Mouse (Mus musculus): Measurements from ENCODE around the gene Tmem91.

Gene Tmem91

DNA sequence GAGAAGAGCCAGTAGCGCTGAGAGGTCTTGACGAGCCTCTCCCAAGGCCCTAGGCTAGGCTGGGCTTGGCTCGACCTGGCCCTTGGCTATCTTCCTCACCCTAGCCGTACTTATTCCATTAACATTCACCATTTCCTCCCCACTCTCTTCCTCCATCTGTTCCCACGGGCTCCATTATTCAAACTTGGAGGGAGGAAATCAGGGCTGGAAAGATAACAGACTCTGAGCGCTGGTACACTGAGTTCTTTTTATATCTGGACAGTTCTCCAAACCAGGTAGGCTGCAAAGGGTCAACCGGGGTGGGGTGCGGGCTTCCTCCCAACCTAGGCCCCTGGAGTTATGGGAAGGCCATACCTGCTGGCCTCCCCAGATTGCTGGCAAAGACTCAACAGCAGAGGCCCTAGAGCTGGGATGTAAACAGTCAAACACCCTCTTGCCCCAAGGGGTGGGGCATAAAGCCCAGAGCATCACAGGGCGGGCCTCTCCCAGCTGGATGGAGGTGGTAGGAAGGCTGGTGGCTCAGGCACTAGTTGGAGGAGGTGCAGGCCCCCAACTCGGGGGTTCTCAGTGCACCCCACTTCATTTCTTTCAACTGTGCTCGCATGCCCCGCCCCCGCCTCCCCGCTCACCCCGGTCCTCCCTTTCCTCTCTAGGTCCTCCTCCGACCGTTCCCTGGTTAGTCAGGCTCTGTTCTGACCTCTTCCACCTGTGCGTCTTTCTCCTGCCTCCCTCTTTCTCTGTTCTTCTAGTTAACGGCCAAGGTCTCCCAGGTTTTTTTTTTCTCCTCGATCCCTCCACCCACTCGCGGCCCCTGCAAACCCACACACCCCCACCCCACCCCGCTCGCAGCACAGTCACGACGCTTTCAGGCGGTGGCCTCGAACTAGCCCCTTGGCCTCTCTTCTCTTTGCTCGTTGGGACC is 48.2 kb downstream of the Tmem91 start, which contains the start of gene B3gnt8:
Gene B3gnt8, plus strand, starts transcription at position 146 of the 922 bp plus-strand sequence.
- no peak for DNase-seq (ENCODE audit: low read depth, low spot score)

GRCm38 (mm10) chr7:25625594-25626250 is 49.2 kb downstream of the Tmem91 start:
- DNase-seq (ENCODE audit: low read depth, low spot score) = peak; percentile 16

GRCm38 (mm10) chr7:25624851-25625250 is 50.1 kb downstream of the Tmem91 start:
- DNase-seq (ENCODE audit: low read depth, low spot score) = no peak

DNA sequence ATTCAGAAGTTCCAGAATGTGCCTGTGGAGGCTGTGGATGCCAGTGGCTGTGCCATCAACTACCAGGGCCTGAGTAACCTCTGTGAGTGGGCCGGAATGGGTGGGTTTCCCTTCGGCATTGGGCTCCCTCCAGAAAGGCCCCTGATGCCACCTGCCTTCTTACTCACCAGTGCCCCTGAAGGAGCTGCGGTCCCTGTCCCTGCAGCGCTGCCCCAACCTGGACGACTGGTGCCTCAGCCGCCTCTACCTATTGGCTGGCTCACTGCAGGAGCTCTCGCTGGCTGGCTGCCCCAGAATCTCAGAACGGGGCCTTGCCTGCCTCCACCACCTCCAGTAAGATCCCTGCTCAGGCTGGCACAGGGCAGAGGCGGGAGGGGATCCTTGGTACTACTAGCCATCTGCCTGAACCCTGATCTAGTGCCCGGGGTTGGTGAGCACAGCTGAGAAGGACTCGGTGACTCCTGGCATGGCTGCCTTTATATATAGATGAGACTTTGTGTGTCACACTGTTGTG is 51.1 kb downstream of the Tmem91 start:
- DNase-seq (ENCODE audit: low read depth, low spot score) = no peak

DNA sequence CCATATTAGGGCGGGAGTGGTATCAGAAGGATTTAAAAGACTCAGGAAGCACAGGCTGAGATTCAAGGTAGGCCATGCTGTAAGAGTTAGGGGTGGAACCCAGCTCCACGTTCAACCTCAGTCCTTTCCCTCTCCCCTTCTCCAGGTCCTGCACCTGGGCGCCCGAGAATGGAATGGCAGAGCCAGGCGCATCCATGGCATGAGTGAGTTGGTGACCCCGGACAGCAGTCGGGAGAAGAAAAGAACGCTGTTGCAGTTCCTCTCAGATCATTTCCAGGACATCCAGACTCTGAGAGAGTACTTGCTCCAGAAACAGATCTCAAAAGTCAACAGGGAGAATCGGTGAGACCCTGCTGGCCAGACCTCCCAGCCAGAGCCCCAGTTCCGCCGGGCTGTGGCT is 54.2 kb downstream of the Tmem91 start:
- no peak for DNase-seq (ENCODE audit: low read depth, low spot score)

DNA sequence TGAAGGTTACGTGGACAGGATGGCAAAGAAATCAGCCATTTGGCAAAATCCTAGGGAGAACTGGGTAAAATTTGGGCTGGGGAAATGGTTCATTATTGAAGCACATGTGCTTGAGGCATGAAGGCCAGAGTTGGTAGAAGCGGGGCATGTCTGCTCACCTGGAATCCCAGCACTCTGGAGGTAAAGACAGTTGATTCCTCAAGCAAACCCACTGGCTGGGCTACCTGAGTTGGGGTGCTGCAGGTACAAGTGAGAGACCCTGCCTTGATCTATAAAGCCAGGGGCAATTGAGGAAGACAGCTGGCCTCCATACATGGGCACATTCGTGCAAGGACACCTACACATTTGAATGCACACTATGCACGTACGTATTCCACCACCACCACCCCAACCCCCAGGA is 54.9 kb downstream of the Tmem91 start:
- no peak for DNase-seq (ENCODE audit: low read depth, low spot score)

DNA sequence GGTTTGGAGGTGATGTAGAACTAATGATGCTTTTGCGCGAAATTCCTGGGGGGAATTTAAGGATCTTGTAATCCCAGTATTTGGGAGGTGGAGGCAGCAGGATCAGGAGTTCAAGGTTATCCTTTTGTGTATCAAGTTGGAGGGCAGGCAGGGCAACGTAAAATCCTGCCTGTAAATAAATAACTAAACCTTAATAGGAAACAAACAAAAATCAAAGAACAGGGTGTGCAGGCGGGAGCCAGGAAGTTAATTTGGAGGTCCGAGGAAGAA is 55.3 kb downstream of the Tmem91 start:
- no peak for DNase-seq (ENCODE audit: low read depth, low spot score)

All from 3T3-L1 (cell line).